In the genomic region with DNA sequence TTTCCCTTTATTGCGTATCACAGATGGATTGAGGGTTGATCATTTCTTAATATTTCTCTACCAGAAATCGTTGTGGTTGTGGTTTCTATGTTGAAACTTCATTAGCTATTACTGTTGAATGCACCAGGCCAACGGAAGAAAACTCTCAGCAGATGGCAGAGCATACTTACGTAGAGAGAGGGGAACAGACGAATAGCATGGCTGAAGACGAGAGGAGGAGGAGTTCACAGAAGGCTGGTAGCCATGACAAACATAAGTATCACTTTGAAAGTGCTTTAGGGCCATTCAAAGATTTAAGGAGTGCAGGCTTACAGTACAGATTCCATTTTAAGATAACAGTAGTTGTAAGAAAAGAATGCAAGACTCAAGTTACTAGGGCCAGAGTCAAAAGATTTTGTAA, we compare ENCODE assay signal across 18 mouse cellular contexts.
"Had no signal": no experiment of that assay in that cellular context is flagged by ENCODE, and none has a peak within 500 bp of the region (broad histone marks: within the 10 kb centered on the region; RNA-seq: fewer than 3 reads in every experiment).

No protein-coding gene starts in this region.

- H3K9me3 ChIP-seq: intestine, embryonic 15.5 days; kidney, embryonic 15.5 days; liver, embryonic 12.5 days; liver, embryonic 15.5 days; midbrain, embryonic 12.5 days; midbrain, embryonic 15.5 days; neural tube, embryonic 12.5 days; neural tube, embryonic 15.5 days had no signal

- ATAC-seq: intestine, embryonic 15.5 days; liver, embryonic 12.5 days; midbrain, embryonic 15.5 days had no signal

- H3K4me3 ChIP-seq: intestine, embryonic 15.5 days; kidney, embryonic 15.5 days; liver, embryonic 12.5 days; liver, embryonic 15.5 days; midbrain, embryonic 12.5 days; midbrain, embryonic 15.5 days; neural tube, embryonic 12.5 days; neural tube, embryonic 15.5 days had no signal

- H3K27ac ChIP-seq: intestine, embryonic 15.5 days; kidney, embryonic 15.5 days; liver, embryonic 12.5 days; liver, embryonic 15.5 days; midbrain, embryonic 12.5 days; midbrain, embryonic 15.5 days; neural tube, embryonic 12.5 days; neural tube, embryonic 15.5 days; stomach, postnatal 0 days had no signal

- DNase-seq: kidney, adult 11 months; kidney, adult 8-10 months; kidney, postnatal 10 days; kidney, postnatal 36 days; right cerebral cortex, adult 18-20 months; right cerebral cortex, postnatal 14 days; right cerebral cortex, postnatal 4 days; thymus, adult 2 months; thymus, postnatal 25 days had no signal

- H3K36me3 ChIP-seq: intestine, embryonic 15.5 days; midbrain, embryonic 15.5 days had no signal

- H3K9ac ChIP-seq: intestine, embryonic 15.5 days; kidney, embryonic 15.5 days; liver, embryonic 12.5 days; liver, embryonic 15.5 days; midbrain, embryonic 12.5 days; midbrain, embryonic 15.5 days; neural tube, embryonic 12.5 days; neural tube, embryonic 15.5 days had no signal

- H3K27me3 ChIP-seq: intestine, embryonic 15.5 days; kidney, embryonic 15.5 days; liver, embryonic 12.5 days; liver, embryonic 15.5 days; midbrain, embryonic 12.5 days; midbrain, embryonic 15.5 days; neural tube, embryonic 12.5 days; neural tube, embryonic 15.5 days had no signal

- H3K4me2 ChIP-seq: intestine, embryonic 15.5 days; kidney, embryonic 15.5 days; liver, embryonic 12.5 days; liver, embryonic 15.5 days; midbrain, embryonic 12.5 days; midbrain, embryonic 15.5 days; neural tube, embryonic 12.5 days; neural tube, embryonic 15.5 days had no signal
